Mouse (Mus musculus): ENCODE data around the gene Tns3. TPM values are rescaled to one million over a fixed set of nuclear protein-coding genes. Genes with fewer than 3 reads are reported as not detected.

Tns3 gene
- total RNA-seq, 2 experiments from 2014 or later: 43.4 to 59.0 TPM

- DNase-seq: no peak
These were observed 46.0 kb downstream of the Tns3 start for GRCm38 (mm10) chr11:8618301-8618700.

- DNase-seq: no peak
These were observed 48.9 kb downstream of the Tns3 start for GRCm38 (mm10) chr11:8615436-8615835.

- DNase-seq: no peak
These were observed 53.9 kb downstream of the Tns3 start for GRCm38 (mm10) chr11:8610456-8610855.

- no peak for DNase-seq
These were observed 54.5 kb downstream of the Tns3 start for GRCm38 (mm10) chr11:8609873-8610272.

- DNase-seq: no peak
These were observed 57.2 kb downstream of the Tns3 start for GRCm38 (mm10) chr11:8607123-8607522.

GRCm38 (mm10) chr11:8604789-8605569 lies 59.4 kb downstream of the Tns3 start:
- no peak for DNase-seq

- DNase-seq: no peak
These were observed 61.7 kb downstream of the Tns3 start for GRCm38 (mm10) chr11:8602606-8603005.

- DNase-seq: no peak
These were observed 62.9 kb downstream of the Tns3 start for GRCm38 (mm10) chr11:8601411-8601821.

GRCm38 (mm10) chr11:8595642-8596041 lies 68.7 kb downstream of the Tns3 start:
- DNase-seq: no peak

- DNase-seq: no peak
These were observed 71.2 kb downstream of the Tns3 start for GRCm38 (mm10) chr11:8593172-8593571.

- no peak for DNase-seq
These were observed 73.1 kb downstream of the Tns3 start for GRCm38 (mm10) chr11:8591271-8591670.

- peak in 1 of 2 experiments; percentile 14 for DNase-seq
These were observed 75.0 kb downstream of the Tns3 start for GRCm38 (mm10) chr11:8589226-8589905.

GRCm38 (mm10) chr11:8587941-8588340 lies 76.4 kb downstream of the Tns3 start:
- no peak for DNase-seq

- DNase-seq: no peak
These were observed 77.2 kb downstream of the Tns3 start for GRCm38 (mm10) chr11:8586996-8587644.

GRCm38 (mm10) chr11:8586374-8586773 lies 78.0 kb downstream of the Tns3 start:
- no peak for DNase-seq

GRCm38 (mm10) chr11:8585686-8586085 lies 78.6 kb downstream of the Tns3 start:
- no peak for DNase-seq

GRCm38 (mm10) chr11:8584925-8585324 lies 79.4 kb downstream of the Tns3 start:
- DNase-seq: no peak

GRCm38 (mm10) chr11:8584307-8584706 lies 80.0 kb downstream of the Tns3 start:
- DNase-seq: no peak

- no peak for DNase-seq
These were observed 81.2 kb downstream of the Tns3 start for GRCm38 (mm10) chr11:8583137-8583536.

GRCm38 (mm10) chr11:8582101-8582920 lies 82.0 kb downstream of the Tns3 start:
- no peak for DNase-seq

GRCm38 (mm10) chr11:8579789-8580188 lies 84.5 kb downstream of the Tns3 start:
- DNase-seq: no peak

All from layer of hippocampus, postnatal 36 days (tissue).